Mouse (Mus musculus) cerebellum, postnatal 4 days (tissue): ENCODE measurements at regions not wholly inside any gene's neighbourhood (a gene's known extent, or its start where the extent isn't known, plus 50 kb on each side); places are given as distances from the start of the nearest gene placed in this dataset.

Experiments used
- DNase-seq, 2 experiments: peaks; one replicate each; pipeline ENCODE4 v3.0.0; 2022; ENCODE audit warnings: low spot score in 2 of 2, mixed read lengths in 1 of 2

DNA sequence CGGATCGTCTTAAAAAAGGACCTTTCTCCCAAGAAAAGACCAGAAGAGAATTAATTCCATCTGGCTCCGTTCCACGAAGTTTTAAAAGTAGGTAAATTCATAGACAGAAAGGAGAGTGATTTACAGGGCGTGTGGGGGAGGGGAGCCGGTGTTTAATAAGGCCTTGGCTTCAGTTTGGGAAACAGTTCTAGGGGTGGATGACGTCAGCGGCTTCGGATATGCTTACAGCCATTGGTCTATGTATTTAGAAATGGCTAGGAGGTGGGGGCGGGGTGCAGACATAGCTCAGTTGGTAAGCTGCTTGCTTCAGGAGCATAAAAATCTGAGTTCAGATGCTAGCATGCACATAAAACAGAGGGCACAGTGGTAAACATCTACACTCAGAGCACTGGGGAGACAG lies 127.0 kb downstream of the Gadd45g start:
- no peak for DNase-seq

DNA sequence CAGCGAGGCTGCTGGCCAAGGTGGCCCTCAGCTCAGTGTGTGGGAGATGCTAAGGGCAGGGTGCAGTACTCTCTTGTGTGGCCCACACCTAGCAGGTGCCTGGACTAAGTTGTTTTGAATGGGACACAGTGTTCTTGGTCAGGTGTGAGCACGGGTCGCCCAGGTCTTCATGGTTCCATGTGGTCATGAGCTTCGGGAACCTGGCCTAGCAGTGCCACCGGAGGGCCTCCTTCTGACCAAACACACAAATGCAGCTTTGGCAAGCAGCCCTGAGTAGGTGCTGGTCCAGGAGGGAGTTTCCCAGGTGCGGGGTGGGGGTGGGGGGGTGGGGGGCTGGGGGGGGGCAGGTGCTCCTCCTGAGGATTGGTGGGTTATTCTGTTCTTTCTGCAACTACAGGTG lies 127.6 kb downstream of the Gadd45g start:
- DNase-seq = no peak

DNA sequence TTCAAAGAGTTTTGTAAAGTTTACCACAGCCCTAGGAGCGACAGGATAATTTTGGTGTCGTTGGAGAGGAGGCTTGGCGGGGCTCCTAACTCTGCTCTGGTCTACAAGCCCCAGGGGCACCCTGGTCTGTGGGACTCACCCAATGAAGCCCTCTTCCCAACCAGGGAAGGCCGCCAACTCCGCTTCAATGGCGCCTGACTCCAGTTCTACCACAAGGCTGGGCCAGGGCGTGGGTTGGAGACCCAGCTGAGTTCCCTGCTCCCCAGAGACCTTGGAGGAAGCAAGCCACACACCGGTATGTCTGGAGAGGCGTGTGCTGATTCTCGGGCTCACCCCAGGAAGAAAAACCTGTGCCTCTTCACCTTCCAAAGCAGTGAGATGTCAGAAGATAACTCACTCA lies 128.9 kb downstream of the Gadd45g start:
- no peak for DNase-seq

DNA sequence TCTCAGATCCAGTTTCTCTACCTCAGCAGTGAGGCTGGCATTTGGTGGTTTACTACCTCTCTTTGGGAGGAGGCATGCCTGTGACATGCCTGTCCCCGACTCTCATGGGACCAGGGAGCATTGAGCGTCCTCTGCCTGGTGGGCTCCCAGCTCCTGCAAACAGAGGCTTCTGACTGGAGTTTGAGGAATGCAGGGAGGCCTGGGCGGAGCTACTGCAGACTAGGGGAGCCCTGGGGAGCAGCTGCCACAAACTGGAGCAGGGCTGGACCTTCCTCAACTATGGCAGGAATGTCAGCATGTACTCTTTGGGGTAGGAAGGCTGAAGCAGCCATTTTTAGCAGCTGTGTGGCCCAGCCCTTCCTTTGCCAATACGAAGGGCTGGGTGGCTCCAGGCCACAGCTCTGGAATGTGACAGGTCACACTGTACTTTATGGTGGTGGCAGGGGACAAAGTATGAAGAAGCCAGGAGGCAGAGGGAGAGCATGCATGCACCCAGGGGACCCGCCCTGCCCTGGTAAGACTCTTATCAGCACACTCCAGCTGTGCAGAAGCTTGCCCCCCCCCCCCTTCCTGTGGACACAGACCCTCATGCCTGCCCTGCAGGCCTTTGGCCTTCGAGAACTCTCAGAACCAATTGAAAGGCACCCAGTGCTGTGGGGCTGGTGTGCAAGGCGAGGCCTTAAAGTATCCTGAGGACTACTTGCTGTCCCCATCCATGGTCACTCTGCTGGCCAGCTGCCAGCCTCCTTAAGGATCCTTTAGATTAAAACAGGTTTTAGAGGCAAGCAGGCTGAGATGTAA lies 129.5 kb downstream of the Gadd45g start:
- DNase-seq = no peak

DNA sequence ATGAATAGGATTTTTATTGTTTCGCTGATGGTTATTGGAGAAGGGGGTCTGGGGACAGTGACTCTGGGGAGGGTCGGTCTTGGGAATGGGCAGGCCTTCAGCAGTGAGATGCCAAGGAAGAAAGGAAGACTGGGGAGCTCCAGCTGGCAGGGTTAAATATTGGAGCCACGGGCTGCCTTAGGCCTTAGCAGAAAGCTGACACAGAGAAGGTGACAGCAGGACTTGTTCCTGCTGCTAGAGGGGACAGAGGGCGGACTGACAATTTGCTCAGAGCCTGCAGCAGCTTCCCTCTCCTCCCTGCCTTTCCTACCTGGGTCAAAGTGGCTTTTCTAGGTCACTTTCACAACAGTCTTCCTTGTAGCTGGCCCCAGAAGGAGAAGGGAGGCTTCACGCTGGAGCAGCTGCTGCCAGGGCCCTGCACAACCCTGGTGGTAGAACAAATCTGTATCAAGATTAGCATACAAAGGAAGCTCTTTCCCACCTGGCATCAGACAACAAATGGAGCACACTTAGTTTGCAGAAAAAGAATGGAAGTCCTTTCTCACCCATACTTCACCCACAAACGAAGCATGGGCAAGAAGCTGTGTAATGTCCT lies 130.2 kb downstream of the Gadd45g start:
- no peak for DNase-seq

DNA sequence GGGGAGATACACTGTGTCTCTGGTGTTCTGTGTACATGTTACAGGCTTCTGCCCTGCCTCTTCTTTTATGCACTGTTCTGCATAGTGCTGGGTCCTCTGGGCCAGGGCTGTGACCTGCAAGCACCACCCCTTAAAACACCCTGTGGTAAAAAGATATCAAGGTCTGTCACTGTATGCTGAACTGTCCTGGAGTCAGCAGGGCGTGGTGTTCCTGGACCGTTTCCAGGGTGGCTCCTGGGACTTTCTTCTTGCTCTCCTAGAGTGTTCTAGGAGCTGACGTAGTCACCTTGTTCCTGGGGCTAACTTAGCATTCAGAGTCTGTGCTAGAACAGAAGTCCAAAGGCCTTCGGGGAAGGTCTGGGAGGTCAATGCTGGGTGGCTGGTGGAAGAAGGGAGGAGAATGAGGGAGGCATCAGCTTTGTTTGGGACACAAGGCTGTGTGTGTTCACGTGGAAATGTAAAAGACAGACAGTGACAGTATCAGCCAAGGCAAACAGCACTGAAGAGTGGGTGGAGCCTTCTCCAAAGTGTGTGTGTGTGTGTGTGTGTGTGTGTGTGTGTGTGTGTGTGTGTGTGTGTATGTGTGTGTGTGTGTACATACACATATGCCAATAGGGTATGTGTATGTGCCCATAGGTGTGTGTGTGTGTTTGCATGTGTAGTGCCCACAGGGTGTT lies 133.0 kb downstream of the Gadd45g start:
- no peak for DNase-seq

DNA sequence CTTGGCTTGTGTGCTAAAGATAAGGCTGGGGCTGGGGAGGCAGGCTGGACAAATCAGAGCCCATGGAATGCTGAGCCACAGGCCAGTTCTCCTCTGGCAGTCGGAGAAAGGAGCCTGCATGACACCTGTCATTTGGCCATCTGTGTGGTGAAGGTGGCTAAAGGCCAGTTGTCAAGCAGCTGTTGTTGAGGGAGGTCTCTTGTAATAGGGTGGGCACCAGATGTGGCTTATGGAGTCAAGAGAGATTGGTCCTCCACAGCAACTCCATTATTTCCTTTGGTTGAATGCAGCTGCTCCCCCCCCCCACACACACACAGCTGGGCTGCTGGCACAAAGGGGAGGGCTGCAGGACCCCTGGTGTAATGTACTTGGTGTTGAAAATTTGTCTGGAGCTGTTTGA lies 133.9 kb downstream of the Gadd45g start:
- no peak for DNase-seq

DNA sequence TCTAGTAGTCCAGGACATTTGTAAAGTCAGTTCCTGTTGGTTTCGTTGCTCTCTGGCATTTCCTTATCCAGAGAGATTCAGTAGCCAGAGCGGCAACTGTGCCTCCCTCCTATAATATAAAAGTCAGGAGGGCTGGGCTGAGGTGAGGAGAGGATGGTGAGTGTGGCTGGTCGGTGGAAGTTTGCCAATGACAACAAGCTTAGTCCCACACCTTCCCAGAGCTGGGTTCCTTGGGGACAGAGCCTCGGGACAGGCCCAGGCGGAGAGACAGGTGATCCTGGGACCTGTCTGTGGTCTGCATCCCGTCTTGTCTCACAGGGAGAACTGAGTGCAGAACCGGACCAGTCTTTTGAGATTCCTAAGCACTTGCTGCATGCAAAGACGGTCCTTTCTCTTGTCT lies 136.5 kb downstream of the Gadd45g start:
- DNase-seq = no peak

DNA sequence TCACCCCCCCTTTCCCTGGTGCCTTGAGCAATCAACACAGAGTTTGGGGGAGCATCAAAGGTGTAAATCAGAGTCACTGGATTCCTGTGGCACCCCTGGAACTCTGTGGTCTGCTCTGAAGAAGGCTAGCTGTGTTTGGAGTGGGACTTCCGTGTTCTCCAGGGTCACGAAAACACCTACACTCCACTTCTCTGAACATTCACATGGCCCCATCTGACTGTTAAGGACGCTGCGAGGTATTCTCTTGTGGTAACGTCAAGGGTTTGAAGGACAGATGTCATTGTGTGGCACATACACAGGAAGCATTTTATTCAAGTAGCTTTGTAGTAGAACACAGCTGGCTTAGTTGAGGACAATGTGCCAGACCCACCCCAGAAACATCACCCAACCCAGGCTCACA lies 137.1 kb downstream of the Gadd45g start:
- DNase-seq = no peak

DNA sequence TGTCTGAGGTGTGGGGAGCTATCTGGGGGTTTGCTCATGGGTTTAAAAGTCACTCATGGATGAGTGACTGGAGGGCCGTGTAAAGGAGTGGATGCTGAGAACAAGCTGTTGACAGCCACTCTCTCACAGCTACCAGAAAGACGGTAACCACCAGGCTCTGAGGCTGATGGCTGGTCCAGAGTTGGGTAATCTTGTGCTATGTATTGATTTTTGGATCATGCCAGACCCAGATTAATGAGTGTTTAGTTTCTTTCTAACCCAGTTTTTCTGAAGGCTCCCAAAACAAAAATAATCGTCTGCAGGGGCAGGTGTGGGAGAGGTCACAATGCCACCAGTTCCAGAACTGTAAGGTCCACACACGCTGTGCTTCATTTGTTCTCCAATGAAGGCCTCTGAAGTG lies 144.9 kb downstream of the Gadd45g start:
- no peak for DNase-seq

DNA sequence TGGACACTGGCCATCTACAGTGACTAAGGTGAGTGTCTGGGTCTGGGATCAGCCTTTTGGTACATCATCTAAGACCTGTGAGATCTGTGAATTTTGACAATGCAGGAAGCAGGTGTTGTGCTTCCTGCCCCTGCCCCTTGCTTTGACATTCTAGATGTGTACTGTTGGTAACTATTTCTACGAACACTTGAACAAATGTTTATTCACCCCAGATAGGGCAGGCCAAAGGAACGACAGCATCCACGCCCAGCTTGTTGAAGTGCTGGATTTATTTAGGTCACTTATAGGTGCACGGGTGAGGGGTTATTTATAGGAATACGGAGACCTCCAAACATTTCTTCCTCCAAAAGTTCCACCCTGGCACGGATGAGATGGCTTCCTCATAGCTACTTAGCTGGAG lies 146.4 kb downstream of the Gadd45g start:
- no peak for DNase-seq

DNA sequence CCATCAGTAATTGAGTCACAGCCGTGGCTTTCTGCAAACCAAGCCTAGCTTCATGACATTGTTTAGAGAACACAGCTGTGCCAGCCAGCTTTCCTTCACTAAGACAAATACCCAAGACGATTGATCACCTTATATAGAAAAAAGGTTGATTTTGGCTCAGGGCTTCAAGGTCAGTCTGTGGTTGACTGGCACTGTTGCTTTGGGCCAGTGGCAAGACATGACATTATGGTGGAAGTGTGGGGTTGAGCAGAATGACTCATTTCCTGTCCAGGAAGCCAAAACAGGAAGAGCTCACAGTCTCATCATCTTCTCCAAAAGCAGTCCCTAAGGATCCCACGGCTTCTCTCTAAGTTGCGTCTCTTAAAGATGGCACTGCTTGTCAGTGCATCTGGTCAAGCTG lies 149.7 kb downstream of the Gadd45g start:
- DNase-seq = no peak

DNA sequence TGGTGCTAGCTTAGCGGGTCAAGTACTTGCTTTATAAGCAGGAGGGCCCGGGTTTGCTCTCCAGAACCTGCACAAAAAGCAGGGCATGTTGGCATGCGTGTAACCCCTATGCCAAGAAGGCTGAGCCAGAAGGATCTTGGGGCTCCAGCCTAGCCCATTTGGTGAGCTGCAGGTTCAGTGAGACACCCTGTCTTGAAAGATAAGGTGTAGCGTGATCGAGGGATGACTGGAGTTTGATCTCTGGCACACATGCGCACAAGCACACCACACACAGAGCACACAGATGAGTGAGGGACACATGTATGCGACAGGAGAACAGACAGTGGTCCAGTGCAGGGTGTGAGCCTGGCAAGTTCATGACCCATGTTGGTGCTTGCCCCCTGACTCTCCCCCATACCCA lies 152.1 kb downstream of the Gadd45g start:
- no peak for DNase-seq

DNA sequence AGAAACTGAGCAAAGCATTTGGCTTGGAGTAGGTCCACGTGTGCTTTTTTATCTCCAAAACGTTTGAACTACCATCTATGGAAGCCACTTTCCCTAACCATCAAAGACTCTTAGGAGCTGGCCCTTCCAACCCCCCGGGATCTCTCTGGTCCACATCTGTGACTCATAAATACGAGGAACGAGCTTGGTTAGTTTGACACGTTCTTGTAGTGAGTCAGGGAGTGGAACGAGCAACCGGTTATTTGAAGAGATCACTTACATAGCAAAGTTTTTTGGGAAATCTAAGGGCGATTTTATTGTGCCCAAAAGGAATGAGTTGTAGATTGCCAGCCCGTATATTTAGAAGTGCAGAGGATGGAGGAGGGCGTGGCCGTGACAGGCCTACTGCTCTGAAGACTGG lies 155.3 kb downstream of the Gadd45g start:
- DNase-seq = no peak

DNA sequence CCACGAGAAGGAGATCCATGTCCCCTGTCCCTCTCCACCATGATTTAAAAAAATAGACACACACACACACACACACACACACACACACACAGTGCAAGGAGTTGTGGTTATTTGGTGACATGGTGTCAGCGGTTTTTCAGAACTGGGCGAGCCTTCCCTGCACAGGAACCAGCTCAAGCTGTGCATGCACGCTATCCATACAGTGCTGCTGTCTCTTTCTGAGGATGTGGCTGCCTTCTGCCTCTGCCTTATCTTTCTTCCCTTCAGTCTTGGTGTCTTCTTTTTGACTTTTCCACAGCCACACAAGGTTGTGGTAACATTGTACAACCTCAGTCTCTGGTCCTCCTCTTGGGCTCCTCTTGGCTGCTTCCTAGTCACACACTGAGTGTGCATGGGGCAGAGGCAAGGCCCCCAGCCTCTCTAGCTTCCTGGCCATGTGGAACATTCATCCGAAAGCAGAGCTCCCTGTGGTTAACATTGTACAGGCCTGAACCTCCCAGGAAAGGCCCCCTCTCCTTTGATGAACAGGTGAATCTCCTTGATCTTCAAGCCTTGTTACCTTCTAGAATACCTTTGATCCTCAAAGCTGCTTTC lies 157.6 kb downstream of the Gadd45g start:
- DNase-seq = no peak

DNA sequence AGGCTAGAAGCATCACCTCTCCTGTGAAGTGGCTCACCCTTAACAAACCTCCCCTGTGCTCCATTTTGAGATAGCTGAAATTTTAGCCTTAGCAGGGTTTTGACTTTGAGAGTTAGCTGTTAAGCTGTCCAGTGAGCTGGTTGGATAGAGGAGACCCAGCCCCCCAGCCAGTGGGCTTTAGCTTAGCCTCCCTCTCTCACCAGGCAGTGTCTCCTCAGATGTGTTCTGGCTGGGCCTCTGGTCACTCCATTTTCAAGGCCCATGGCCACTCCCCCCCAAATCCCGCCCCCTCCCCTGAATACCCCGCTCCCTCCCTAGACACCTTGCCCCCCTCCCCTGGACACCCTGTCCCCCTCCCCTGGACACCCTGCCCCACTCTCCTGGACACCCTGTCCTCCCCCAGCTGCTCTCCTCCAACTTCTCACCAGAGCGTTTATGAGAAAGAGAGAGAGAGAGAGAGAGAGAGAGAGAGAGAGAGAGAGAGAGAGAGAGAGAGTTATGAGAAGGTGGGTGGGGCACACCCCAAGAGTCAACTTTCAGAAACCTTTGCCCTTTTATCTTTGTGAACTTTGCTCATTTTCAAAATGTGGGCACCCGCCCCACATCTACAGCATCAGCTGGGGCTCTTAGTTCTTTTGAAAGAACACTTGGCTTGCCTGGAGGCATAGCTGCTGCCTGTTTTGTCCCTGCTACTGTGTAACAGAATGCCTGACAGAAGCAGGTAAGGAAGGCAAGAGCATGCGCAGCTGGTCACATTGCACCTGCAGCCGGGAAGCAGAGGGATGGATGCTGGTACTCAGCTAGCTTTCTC lies 161.3 kb downstream of the Gadd45g start:
- no peak for DNase-seq

DNA sequence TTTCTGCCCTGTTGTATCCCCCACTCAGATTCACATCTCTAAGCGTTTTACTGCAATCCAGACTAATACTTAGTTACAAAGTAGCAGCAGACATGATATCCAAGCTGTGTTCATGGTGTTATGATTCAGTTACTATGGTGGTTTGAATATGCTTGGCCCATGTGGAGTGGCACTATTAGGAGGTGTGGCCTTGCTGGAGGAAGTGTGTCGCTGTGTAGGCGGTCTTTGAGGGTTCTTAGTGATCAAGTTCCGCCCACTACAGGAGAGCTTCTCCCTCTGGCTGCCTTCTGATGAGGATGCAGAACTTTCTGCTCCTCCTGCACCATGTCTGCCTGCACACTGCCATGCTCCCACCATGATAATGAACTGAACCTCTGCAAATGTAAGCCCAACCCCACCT lies 162.8 kb downstream of the Gadd45g start:
- no peak for DNase-seq

DNA sequence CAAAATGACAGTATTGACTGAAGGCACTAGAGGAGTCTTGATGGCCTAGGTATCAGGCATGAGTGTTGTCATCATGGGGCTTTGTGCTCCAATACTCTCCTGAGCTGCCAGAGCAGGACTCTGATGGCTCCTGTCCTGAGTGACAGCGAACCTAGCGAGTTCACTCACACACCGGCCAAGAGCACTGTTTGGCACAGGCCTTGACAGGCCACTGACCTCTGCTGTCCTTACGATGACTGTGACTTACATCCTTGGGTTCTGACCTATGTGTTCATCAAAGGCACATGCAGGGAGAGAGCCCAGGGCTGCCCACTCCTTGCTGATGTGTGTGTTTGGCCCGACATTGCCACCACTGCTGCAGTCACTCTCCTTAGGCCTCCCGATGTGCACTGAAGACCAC lies 163.3 kb downstream of the Gadd45g start:
- no peak for DNase-seq

DNA sequence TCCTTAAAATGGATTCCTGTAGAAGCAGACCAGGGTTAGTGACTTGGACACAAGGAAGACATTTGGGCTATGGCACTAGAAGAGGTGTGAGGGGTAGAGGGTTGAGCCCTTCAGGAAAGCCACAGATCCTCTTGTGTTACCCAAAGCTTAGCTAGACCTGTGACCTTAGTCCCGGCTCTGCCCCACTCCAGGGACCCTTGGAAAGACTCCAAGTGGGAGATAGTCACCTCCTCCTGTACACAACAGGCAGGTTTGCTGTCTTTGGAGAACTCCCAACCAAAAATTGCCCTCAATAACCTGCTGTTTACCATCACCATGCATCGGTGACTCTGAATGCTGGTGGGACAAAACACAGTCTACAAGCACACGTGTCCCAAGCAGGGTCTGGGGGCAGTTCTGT lies 164.5 kb downstream of the Gadd45g start:
- no peak for DNase-seq

DNA sequence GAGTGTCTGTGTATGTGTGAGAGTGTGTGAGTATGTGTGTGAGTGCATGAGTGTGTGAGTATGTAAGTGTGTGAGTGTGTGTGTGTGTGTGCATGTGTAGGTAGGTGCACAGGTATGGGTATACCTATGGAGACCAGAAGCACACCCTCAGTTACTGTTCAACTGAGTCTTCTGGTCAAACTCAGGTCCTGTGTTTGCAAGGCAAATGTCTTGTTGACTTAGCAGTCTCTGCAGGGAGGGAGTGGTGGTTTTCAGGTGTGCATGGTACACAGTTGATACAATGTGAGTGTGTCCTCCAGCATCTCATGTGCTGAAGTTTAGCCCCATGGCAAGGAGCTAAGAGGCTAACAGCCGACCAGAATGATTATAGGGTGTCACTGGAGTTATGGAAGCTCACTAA lies 166.7 kb downstream of the Gadd45g start:
- no peak for DNase-seq

DNA sequence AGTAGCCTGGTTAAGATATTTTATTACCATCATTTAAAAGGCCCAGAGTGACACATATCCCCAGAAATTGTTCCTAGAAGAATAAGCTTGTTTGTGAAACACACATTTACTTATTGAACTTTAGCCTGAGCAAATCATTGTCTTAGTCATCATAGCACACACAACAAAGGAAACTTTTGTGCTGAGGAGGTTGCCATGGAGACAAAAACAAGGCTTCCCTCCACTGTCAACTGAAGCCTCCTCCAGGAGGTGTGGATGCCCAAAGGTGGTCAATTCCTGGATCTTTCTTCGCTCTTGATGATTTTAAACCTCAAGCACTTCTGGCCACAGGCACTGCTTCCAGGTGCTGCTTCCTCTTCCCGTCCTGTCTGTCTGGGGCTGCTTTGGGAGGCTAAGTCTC lies 167.3 kb downstream of the Gadd45g start:
- DNase-seq = no peak

DNA sequence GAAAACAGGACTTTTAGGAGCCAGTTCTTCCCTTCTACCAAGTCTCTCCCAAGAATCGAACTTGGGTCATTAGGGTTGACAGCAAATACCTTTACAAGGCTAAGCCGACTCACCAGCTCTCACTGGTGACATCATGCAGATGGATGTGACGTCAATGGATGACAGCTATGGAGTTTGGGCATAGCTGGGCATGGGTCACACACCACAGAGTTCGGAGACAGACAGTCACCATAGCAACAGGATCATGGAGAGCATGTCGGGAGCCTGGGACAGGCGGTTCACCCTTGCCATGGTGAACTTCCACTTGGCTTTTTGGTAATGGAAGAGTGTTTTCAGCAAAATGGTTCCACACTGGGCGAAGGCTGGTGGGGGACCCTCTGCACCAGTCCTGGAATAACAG lies 168.1 kb downstream of the Gadd45g start:
- no peak for DNase-seq
